Mouse (Mus musculus) liver, embryonic 16.5 days (tissue): ENCODE results near the gene Nfatc2. TPM values are rescaled to one million over a fixed set of nuclear protein-coding genes. Genes with fewer than 3 reads are reported as not detected.

ENCODE experiments used
- ATAC-seq: fragments of 200-750 bp; cut with Nextera tagmentation; 2 replicates; pipeline ENCODE4 v1.8.0; 2017; ENCODE audit warnings: low read depth, mild to moderate bottlenecking, moderate number of reproducible peaks, moderate library complexity
- H3K27ac ChIP-seq: fragments of 300-500 bp; sonication (generic); 2 replicates; pipeline ENCODE4 v1.5.1; 2014; ENCODE audit warnings: mild to moderate bottlenecking, low read length
- H3K27me3 ChIP-seq: fragments of 300-500 bp; sonication (generic); 2 replicates; pipeline ENCODE4 v1.6.1; 2014; ENCODE audit warnings: low read depth, low read length, mixed read lengths; ENCODE audit not compliant: control insufficient read depth, insufficient read depth
- H3K36me3 ChIP-seq: fragments of 300-500 bp; sonication (generic); 2 replicates; pipeline ENCODE4 v1.6.1; 2014; ENCODE audit warnings: mild to moderate bottlenecking; ENCODE audit not compliant: control insufficient read depth, insufficient read depth
- H3K4me1 ChIP-seq: fragments of 300-500 bp; sonication (generic); 2 replicates; pipeline ENCODE4 v1.6.1; 2014; ENCODE audit warnings: low read depth, low read length, mixed read lengths; ENCODE audit not compliant: control insufficient read depth
- H3K4me2 ChIP-seq: fragments of 300-500 bp; sonication (generic); 2 replicates; pipeline ENCODE4 v1.6.1; 2014; ENCODE audit warnings: low read depth, low read length, mixed read lengths
- H3K4me3 ChIP-seq: fragments of 300-500 bp; sonication (generic); 2 replicates; pipeline ENCODE4 v1.5.1; 2014; ENCODE audit warnings: low read depth, mild to moderate bottlenecking, low read length
- H3K9ac ChIP-seq: fragments of 300-500 bp; sonication (generic); 2 replicates; pipeline ENCODE4 v1.6.1; 2014; ENCODE audit warnings: low read depth, low read length
- H3K9me3 ChIP-seq: fragments of 300-500 bp; sonication (generic); replicated peaks from 2 replicates; pipeline ENCODE4 v1.6.1; 2016; ENCODE audit warnings: low read length; ENCODE audit not compliant: control insufficient read depth
- WGBS: fragments of 180-500 bp; shearing (Covaris S2); extraction: QIAGEN DNeasy Blood & Tissue Kit; methylation state at CpG from one replicate; pipeline ENCODE4 v1.1.7; 2014; ENCODE audit not compliant: insufficient replicate concordance; 5-methylcytosine and 5-hydroxymethylcytosine counted together
- polyA plus RNA-seq: library from polyadenylated mRNA; unstranded; fragments of >200 nt; fragmentation: Nextera tagmentation; extraction: Ambion mirVana; gene quantifications from 2 replicates; pipeline ENCODE4 v1.2.1, GENCODE M21; 2015

The Nfatc2 gene
- polyA plus RNA-seq, 1 experiment from 2014 or later, result 0.25 TPM

DNA sequence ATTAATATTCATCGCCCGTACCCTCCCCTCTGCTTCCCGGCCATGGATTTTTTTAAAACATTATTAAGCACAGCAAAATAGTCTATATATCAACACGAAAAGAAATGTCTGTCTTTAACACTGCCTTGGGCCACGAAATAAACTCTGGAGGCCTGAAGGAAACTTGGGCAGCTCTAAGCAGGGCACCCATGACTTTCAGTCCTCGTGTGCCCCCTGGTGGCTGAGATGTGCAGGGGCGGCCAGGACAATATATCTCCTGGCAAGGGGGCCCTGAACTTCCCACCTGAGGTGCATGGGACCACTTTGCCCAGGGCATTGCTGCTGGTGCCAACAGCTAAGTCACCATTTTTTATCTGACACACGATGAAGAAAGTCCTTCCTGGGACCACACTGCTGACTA, 27.3 kb upstream of the Nfatc2 start:
- no peaks in the 10 kb centered on the region for H3K27me3 ChIP-seq
- H3K9ac ChIP-seq, result no peak overlapping the region
- H3K4me1 ChIP-seq, result peaks cover 8% of the 10 kb centered on the region; the same call in 1 of the 2 replicates
- 0 out of 2 replicates have a peak, but pooled peaks have one; percentile 13 for ATAC-seq
- H3K4me3 ChIP-seq, result no peak overlapping the region
- H3K27ac ChIP-seq, result no peak overlapping the region
- no peaks in the 10 kb centered on the region for H3K9me3 ChIP-seq
- 25% methylated on average over 8 of the region's 8 CpGs for WGBS
- no peak overlapping the region for H3K4me2 ChIP-seq
- H3K36me3 ChIP-seq, result no peaks in the 10 kb centered on the region

DNA sequence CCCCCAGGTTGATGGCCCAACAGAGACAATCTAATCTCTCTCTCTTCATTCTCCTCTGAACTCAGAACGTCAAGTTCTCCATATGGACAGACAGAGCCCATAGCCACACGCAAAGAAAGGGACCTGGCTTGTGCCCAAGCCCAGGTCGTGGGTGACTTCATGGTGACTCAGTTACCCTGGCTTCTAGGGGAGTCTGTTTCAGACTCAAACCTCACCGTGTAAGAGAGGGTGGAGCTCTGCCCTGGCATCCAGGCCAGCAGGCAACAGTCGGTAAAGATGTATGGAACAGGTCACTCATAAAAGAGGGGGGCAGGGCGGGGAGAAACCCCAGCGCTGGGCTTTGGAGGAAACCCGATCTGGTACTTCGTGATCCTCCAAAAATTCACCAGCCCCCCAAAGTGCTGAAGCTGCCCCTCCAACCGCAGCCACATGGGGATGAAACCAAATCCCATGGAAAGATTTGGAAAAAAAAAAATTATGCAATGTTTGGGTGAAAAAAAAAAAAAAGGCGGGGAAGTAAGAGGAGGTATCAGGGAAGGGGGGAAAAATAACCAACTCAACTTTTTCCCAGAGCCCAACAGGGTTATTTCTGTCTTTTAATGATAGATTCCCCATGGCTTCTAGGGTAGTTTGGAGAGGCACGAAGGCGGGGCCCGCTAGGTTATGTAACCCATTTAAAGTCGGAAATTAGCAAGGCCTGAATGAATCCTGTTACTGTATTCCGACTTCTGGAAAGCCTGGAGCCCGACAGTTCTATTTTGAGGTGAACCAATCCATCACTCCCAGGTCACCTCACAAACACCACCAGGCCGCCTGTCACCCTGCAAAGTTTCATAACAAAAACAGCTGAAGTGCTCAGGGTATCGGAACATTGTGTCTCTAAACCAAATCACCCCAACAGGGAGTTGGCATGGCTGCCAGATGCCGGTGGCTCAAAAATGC, 26.6 kb upstream of the Nfatc2 start:
- no peak overlapping the region for H3K27ac ChIP-seq
- no peak overlapping the region for H3K4me2 ChIP-seq
- H3K4me1 ChIP-seq, result peaks cover 1% of the 10 kb centered on the region; the same call in 1 of the 2 replicates
- WGBS, result 60% methylated on average over 20 of the region's 20 CpGs
- H3K9ac ChIP-seq, result no peak overlapping the region
- ATAC-seq, result no peak
- no peaks in the 10 kb centered on the region for H3K36me3 ChIP-seq
- H3K4me3 ChIP-seq, result no peak overlapping the region
- H3K27me3 ChIP-seq, result no peaks in the 10 kb centered on the region
- no peaks in the 10 kb centered on the region for H3K9me3 ChIP-seq

DNA sequence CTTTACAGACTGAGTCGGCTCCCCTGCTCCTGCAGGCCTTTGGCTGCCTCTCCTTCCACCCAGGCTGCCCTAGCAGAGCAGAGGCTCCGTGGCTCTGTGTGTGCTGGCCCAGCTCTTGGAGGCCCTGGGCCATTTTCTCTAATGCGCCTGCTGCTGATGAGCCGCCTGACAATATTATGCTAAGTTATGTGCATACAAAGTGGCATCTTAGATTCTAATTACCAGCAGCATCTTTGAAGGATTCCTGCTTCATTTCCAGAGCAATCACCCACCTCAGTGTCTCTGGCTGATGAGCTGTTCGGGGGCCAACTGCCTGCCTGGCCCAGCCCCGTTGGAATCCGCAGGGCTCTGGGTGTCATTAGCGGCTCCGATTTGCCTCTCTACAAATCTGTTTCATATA, 24.9 kb upstream of the Nfatc2 start:
- no peak overlapping the region for H3K4me2 ChIP-seq
- no peak overlapping the region for H3K9ac ChIP-seq
- no peak overlapping the region for H3K4me3 ChIP-seq
- no peaks in the 10 kb centered on the region for H3K27me3 ChIP-seq
- no peaks in the 10 kb centered on the region for H3K9me3 ChIP-seq
- no peak for ATAC-seq
- 76% methylated on average over 9 of the region's 9 CpGs for WGBS
- H3K27ac ChIP-seq, result no peak overlapping the region
- no peaks in the 10 kb centered on the region for H3K4me1 ChIP-seq
- H3K36me3 ChIP-seq, result no peaks in the 10 kb centered on the region

DNA sequence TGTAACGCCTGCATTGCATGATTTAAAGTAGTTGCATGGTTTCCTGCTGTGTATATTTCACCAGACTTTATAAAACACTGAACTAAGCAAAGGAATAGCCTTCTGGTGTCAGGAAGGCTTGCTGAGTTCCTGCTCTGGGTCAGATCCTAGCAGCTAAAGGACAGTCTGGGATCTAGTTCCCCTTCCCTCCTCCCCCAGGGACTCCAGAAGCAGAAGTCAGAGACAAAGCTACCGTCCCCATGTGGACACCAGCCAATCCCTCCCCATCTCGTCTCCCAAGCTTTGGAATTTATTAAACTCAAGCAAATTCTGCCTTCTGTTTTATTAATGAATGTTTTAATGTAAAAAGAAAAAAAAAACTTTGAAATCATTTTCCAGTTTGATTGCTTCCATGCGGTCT, 23.6 kb upstream of the Nfatc2 start:
- no peak for ATAC-seq
- WGBS, result 44% methylated on average over 4 of the region's 4 CpGs
- no peaks in the 10 kb centered on the region for H3K4me1 ChIP-seq

DNA sequence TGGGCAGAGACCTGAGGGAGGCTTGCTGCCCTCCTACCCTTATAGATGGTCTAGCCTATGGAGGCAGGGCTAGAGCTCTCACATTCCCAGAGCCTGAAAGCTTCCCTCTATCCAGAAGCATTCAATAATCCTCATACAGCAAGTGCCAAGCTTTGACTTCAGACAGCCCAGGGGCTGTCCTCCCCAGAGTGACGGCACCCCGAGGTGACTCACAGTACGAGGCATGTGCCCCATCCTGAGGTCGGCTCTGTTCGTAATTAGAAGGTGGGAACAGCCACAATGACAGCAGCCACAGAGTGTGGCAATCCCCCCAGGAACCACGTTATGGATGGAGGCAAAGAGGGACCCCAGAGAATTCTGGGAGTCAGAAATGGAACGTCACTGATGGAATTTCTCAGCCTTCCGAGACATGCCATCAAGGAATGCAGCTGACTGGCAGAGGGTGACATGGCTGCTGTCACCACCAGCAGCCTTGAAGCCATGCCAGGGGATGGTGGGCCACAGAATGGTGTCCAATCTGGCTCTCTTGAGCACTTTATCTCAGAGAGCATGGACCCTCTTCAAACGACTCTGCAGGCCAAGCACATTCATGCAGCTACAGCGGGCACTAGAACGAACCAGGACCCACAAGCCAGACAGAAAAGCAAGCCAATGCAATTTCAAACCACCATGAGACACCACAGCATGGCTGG, 19.8 kb upstream of the Nfatc2 start:
- Histone ChIP-seq H3K4me3 (no peak overlapping the region), H3K4me2 (no peak overlapping the region), H3K36me3 (no peaks in the 10 kb centered on the region), H3K4me1 (no peaks in the 10 kb centered on the region), H3K9ac (no peak overlapping the region), H3K9me3 (no peaks in the 10 kb centered on the region), H3K27me3 (no peaks in the 10 kb centered on the region), H3K27ac (no peak overlapping the region)
- ATAC-seq, result no peak
- 59% methylated on average over 11 of the region's 11 CpGs for whole genome bisulfite sequencing

More for the DNA sequence above, 23.6 kb upstream of the Nfatc2 start:
- Histone ChIP-seq H3K4me3 (no peak overlapping the region), H3K27me3 (no peaks in the 10 kb centered on the region), H3K9me3 (no peaks in the 10 kb centered on the region), H3K4me2 (no peak overlapping the region), H3K9ac (no peak overlapping the region), H3K27ac (no peak overlapping the region), H3K36me3 (no peaks in the 10 kb centered on the region)

DNA sequence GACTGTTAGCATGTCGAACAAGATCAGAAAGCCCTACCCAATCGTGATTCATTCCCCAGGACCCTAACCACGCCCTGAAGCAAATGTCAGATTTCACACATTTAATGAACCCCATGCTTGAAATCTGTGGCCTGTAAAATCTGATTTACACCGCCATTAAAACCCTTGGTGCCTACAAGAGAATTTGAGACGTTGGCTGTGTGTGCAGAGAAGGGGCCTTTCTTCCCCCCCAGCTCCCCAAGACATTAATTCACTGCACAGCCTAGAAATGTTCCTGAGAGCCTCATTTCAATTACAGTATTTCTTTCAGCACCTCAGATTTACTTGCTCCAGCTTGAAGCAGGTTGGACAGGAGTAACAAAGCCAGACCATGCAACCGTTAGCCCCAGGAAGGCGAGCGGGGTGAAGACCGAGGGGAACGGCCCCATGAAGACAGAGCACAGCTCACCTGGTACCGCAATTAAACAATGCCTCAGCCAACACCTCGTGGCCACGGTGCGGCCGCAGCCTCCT, 16.8 kb upstream of the Nfatc2 start:
- WGBS, result 70% methylated on average over 15 of the region's 15 CpGs
- no peak overlapping the region for H3K4me3 ChIP-seq
- no peak for ATAC-seq

DNA sequence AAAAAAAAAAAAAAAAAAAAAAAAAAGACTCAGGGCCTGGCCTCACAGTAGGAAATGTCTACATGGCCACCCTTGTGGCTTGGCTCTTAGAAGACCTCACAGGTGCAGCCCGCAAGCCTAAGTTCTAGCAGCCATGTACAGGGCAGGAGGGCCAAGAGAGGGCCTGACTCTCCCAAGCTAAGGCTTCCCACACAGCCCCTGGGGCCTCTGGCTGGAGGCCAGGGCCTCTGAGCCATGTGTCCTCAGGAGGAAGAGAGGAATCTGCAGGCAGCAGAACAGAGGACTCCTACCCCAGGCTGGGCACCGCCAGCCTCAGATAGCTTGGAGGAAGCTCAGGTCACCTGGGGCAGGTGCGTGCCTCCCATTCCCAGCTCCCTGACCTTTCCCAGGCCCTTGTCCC, 13.7 kb upstream of the Nfatc2 start:
- no peaks in the 10 kb centered on the region for H3K27me3 ChIP-seq
- 78% methylated on average over 3 of the region's 3 CpGs for WGBS
- no peak overlapping the region for H3K9ac ChIP-seq
- no peaks in the 10 kb centered on the region for H3K4me1 ChIP-seq
- no peak overlapping the region for H3K4me3 ChIP-seq
- no peaks in the 10 kb centered on the region for H3K9me3 ChIP-seq
- H3K4me2 ChIP-seq, result no peak overlapping the region
- H3K27ac ChIP-seq, result no peak overlapping the region
- no peak for ATAC-seq
- no peaks in the 10 kb centered on the region for H3K36me3 ChIP-seq

More for the DNA sequence above, 16.8 kb upstream of the Nfatc2 start:
- Histone ChIP-seq H3K9me3 (no peaks in the 10 kb centered on the region), H3K27me3 (no peaks in the 10 kb centered on the region), H3K4me2 (no peak overlapping the region), H3K9ac (no peak overlapping the region), H3K36me3 (no peaks in the 10 kb centered on the region), H3K27ac (no peak overlapping the region), H3K4me1 (no peaks in the 10 kb centered on the region)

DNA sequence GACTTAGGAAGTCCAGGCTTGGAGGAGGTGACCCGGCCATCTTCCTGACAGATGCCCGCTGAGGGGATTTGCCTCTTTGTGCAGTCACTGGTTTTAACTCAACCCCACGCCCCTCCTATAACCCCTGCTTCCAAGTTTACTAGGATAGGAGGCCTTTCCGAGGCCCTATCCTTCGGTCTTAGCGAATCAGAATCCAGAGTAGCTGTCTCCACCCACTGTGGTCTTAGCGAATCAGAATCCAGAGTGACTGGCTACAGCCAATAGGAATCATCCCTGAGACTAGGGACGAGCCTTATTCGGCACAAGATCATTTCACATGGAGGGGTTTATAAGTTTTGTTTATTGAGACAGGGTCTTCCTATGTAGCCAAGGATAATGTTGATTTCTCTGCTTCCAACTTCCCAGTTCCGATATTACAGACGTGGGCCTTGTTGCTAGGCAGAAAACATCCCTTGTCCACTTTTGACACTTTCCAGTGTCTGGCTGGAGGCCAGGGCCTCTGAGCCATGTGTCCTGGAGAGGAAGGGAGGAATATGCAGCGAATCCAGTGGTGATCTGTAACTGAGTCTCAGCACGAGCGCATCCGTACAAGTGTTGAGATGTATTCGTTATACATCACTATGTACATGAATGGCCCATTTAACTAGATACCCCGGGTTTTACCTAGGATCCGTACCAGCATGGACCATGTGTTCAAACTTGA, 12.9 kb upstream of the Nfatc2 start:
- Histone ChIP-seq H3K9me3 (no peaks in the 10 kb centered on the region), H3K36me3 (no peaks in the 10 kb centered on the region), H3K4me1 (no peaks in the 10 kb centered on the region), H3K27me3 (no peaks in the 10 kb centered on the region), H3K4me3 (no peak overlapping the region), H3K9ac (no peak overlapping the region), H3K4me2 (no peak overlapping the region), H3K27ac (no peak overlapping the region)
- no peak for ATAC-seq
- WGBS, result 70% methylated on average over 18 of the region's 18 CpGs
